Mouse (Mus musculus): Measurements from ENCODE around the gene Zfp385b. TPM values are rescaled to one million over a fixed set of nuclear protein-coding genes. Genes with fewer than 3 reads are reported as not detected.
A peak's percentile ranks its signal among the peaks of the same experiment; 100 is the strongest.

Gene Zfp385b
- polyA plus RNA-seq, 1 experiment = 8.8 TPM

GRCm38 (mm10) chr2:77402329-77402728, 417.1 kb downstream of the Zfp385b start:
- Histone ChIP-seq H3K4me1 (ENCODE audit: control insufficient read depth, insufficient read depth, low read length) (peaks cover 8% of the 10 kb centered on the region), H3K27ac (ENCODE audit: control insufficient read depth, insufficient read depth, low read depth, low read length) (no peak overlapping the region), H3K4me3 (ENCODE audit: control insufficient read depth, low read depth, low read length) (no peak overlapping the region; the same call in 1 of the 2 replicates), H3K36me3 (ENCODE audit: control insufficient read depth, insufficient read depth, low read length) (no peaks in the 10 kb centered on the region), H3K27me3 (ENCODE audit: control insufficient read depth, insufficient read depth, low read length) (no peaks in the 10 kb centered on the region)
- TF ChIP-seq POLR2A (IDR thresholded peaks at IDR 0.05; ENCODE audit: control insufficient read depth, low read depth, low read length) (no peak), CTCF (IDR thresholded peaks at IDR 0.05; ENCODE audit: control insufficient read depth, insufficient read depth, insufficient replicate concordance, low read depth, low read length) (no peak)

GRCm38 (mm10) chr2:77401438-77402235, 417.8 kb downstream of the Zfp385b start:
- Histone ChIP-seq H3K36me3 (ENCODE audit: control insufficient read depth, insufficient read depth, low read length) (no peaks in the 10 kb centered on the region), H3K27me3 (ENCODE audit: control insufficient read depth, insufficient read depth, low read length) (no peaks in the 10 kb centered on the region), H3K27ac (ENCODE audit: control insufficient read depth, insufficient read depth, low read depth, low read length) (no peak overlapping the region), H3K4me1 (ENCODE audit: control insufficient read depth, insufficient read depth, low read length) (peaks cover 8% of the 10 kb centered on the region), H3K4me3 (ENCODE audit: control insufficient read depth, low read depth, low read length) (no peak overlapping the region; the same call in 1 of the 2 replicates)
- TF ChIP-seq POLR2A (IDR thresholded peaks at IDR 0.05; ENCODE audit: control insufficient read depth, low read depth, low read length) = no peak
- no peak for TF ChIP-seq CTCF (IDR thresholded peaks at IDR 0.05; ENCODE audit: control insufficient read depth, insufficient read depth, insufficient replicate concordance, low read depth, low read length)

GRCm38 (mm10) chr2:77393881-77394280, 425.6 kb downstream of the Zfp385b start:
- Histone ChIP-seq H3K4me1 (ENCODE audit: control insufficient read depth, insufficient read depth, low read length) (no peaks in the 10 kb centered on the region), H3K4me3 (ENCODE audit: control insufficient read depth, low read depth, low read length) (no peak overlapping the region), H3K27me3 (ENCODE audit: control insufficient read depth, insufficient read depth, low read length) (no peaks in the 10 kb centered on the region), H3K36me3 (ENCODE audit: control insufficient read depth, insufficient read depth, low read length) (no peaks in the 10 kb centered on the region), H3K27ac (ENCODE audit: control insufficient read depth, insufficient read depth, low read depth, low read length) (no peak overlapping the region)
- TF ChIP-seq POLR2A (IDR thresholded peaks at IDR 0.05; ENCODE audit: control insufficient read depth, low read depth, low read length) (no peak), CTCF (IDR thresholded peaks at IDR 0.05; ENCODE audit: control insufficient read depth, insufficient read depth, insufficient replicate concordance, low read depth, low read length) (no peak)

GRCm38 (mm10) chr2:77388186-77388585, 431.3 kb downstream of the Zfp385b start:
- TF ChIP-seq POLR2A (IDR thresholded peaks at IDR 0.05; ENCODE audit: control insufficient read depth, low read depth, low read length) = no peak
- no peak for TF ChIP-seq CTCF (IDR thresholded peaks at IDR 0.05; ENCODE audit: control insufficient read depth, insufficient read depth, insufficient replicate concordance, low read depth, low read length)
- H3K4me1 ChIP-seq (ENCODE audit: control insufficient read depth, insufficient read depth, low read length) = no peaks in the 10 kb centered on the region
- H3K4me3 ChIP-seq (ENCODE audit: control insufficient read depth, low read depth, low read length) = no peak overlapping the region
- H3K36me3 ChIP-seq (ENCODE audit: control insufficient read depth, insufficient read depth, low read length) = no peaks in the 10 kb centered on the region
- no peaks in the 10 kb centered on the region for H3K27me3 ChIP-seq (ENCODE audit: control insufficient read depth, insufficient read depth, low read length)
- no peak overlapping the region for H3K27ac ChIP-seq (ENCODE audit: control insufficient read depth, insufficient read depth, low read depth, low read length)

- Histone ChIP-seq H3K36me3 (ENCODE audit: control insufficient read depth, insufficient read depth, low read length) (no peaks in the 10 kb centered on the region), H3K27me3 (ENCODE audit: control insufficient read depth, insufficient read depth, low read length) (no peaks in the 10 kb centered on the region), H3K4me3 (ENCODE audit: control insufficient read depth, low read depth, low read length) (no peak overlapping the region), H3K27ac (ENCODE audit: control insufficient read depth, insufficient read depth, low read depth, low read length) (no peak overlapping the region), H3K4me1 (ENCODE audit: control insufficient read depth, insufficient read depth, low read length) (no peaks in the 10 kb centered on the region)
- TF ChIP-seq POLR2A (IDR thresholded peaks at IDR 0.05; ENCODE audit: control insufficient read depth, low read depth, low read length) (no peak), CTCF (IDR thresholded peaks at IDR 0.05; ENCODE audit: control insufficient read depth, insufficient read depth, insufficient replicate concordance, low read depth, low read length) (peak; percentile 75; the same call in 1 of the 2 replicates)
Measured at GRCm38 (mm10) chr2:77386515-77386914, 432.9 kb downstream of the Zfp385b start.

- Histone ChIP-seq H3K4me1 (ENCODE audit: control insufficient read depth, insufficient read depth, low read length) (no peaks in the 10 kb centered on the region), H3K27me3 (ENCODE audit: control insufficient read depth, insufficient read depth, low read length) (no peaks in the 10 kb centered on the region), H3K36me3 (ENCODE audit: control insufficient read depth, insufficient read depth, low read length) (no peaks in the 10 kb centered on the region), H3K4me3 (ENCODE audit: control insufficient read depth, low read depth, low read length) (no peak overlapping the region), H3K27ac (ENCODE audit: control insufficient read depth, insufficient read depth, low read depth, low read length) (no peak overlapping the region)
- no peak for TF ChIP-seq CTCF (IDR thresholded peaks at IDR 0.05; ENCODE audit: control insufficient read depth, insufficient read depth, insufficient replicate concordance, low read depth, low read length)
- no peak for TF ChIP-seq POLR2A (IDR thresholded peaks at IDR 0.05; ENCODE audit: control insufficient read depth, low read depth, low read length)
Measured at GRCm38 (mm10) chr2:77382766-77383165, 436.7 kb downstream of the Zfp385b start.

- H3K27me3 ChIP-seq (ENCODE audit: control insufficient read depth, insufficient read depth, low read length) = no peaks in the 10 kb centered on the region
- TF ChIP-seq CTCF (IDR thresholded peaks at IDR 0.05; ENCODE audit: control insufficient read depth, insufficient read depth, insufficient replicate concordance, low read depth, low read length) (no peak), POLR2A (IDR thresholded peaks at IDR 0.05; ENCODE audit: control insufficient read depth, low read depth, low read length) (no peak)
- H3K4me1 ChIP-seq (ENCODE audit: control insufficient read depth, insufficient read depth, low read length) = no peaks in the 10 kb centered on the region; the same call in 1 of the 2 replicates
Measured at GRCm38 (mm10) chr2:77379907-77380306, 439.5 kb downstream of the Zfp385b start.

More at GRCm38 (mm10) chr2:77379907-77380306, 439.5 kb downstream of the Zfp385b start:
- no peak overlapping the region for H3K4me3 ChIP-seq (ENCODE audit: control insufficient read depth, low read depth, low read length)
- H3K36me3 ChIP-seq (ENCODE audit: control insufficient read depth, insufficient read depth, low read length) = no peaks in the 10 kb centered on the region
- no peak overlapping the region for H3K27ac ChIP-seq (ENCODE audit: control insufficient read depth, insufficient read depth, low read depth, low read length)
